Mouse (Mus musculus) liver, adult 2 months (tissue): Measurements from ENCODE around the gene Mboat2. TPM values are rescaled to one million over a fixed set of nuclear protein-coding genes. Genes with fewer than 3 reads are reported as not detected.

Source experiments
- DNase-seq: peaks from one replicate; pipeline ENCODE4 v3.0.0-alpha.2; 2011; ENCODE audit warnings: low read depth, low spot score; ENCODE audit errors: extremely low read depth
- H3K27ac ChIP-seq: fragments of 200-500 bp; replicated peaks from 2 replicates; pipeline ENCODE4 v1.5.1; 2012; ENCODE audit warnings: low read depth, mild to moderate bottlenecking, control low read depth, inconsistent platforms, low read length; ENCODE audit not compliant: insufficient read depth
- H3K27me3 ChIP-seq: fragments of 200-500 bp; 2 replicates; pipeline ENCODE4 v1.6.1; 2012; ENCODE audit warnings: mild to moderate bottlenecking, moderate library complexity, low read length, inconsistent platforms; ENCODE audit not compliant: control insufficient read depth, insufficient read depth
- H3K36me3 ChIP-seq: fragments of 200-500 bp; 2 replicates; pipeline ENCODE4 v1.6.1; 2012; ENCODE audit warnings: low read length, inconsistent platforms; ENCODE audit not compliant: control insufficient read depth, insufficient read depth
- H3K4me1 ChIP-seq: fragments of 200-500 bp; 2 replicates; pipeline ENCODE4 v1.6.1; 2011; ENCODE audit warnings: low read length; ENCODE audit not compliant: control insufficient read depth, insufficient read depth
- H3K4me3 ChIP-seq: fragments of 200-500 bp; 2 replicates; pipeline ENCODE4 v1.5.1; 2011; ENCODE audit warnings: low read depth, mild to moderate bottlenecking, control low read depth, low read length, moderate library complexity; ENCODE audit not compliant: insufficient read depth
- H3K79me2 ChIP-seq: fragments of 200-500 bp; 2 replicates; pipeline ENCODE4 v1.6.1; 2012; ENCODE audit warnings: inconsistent platforms, mild to moderate bottlenecking, low read length, moderate library complexity; ENCODE audit not compliant: control insufficient read depth, insufficient read depth
- H3K9ac ChIP-seq: fragments of 200-500 bp; 2 replicates; pipeline ENCODE4 v1.6.1; 2012; ENCODE audit warnings: low read depth, mild to moderate bottlenecking, control low read depth, inconsistent platforms, low read length
- CTCF ChIP-seq: fragments of 200-500 bp; IDR thresholded peaks from 2 replicates; pipeline ENCODE4 v1.5.1; 2011; ENCODE audit warnings: low read depth, low read length, control low read depth
- POLR2A ChIP-seq: fragments of 200-500 bp; IDR thresholded peaks from 2 replicates; pipeline ENCODE4 v1.6.1; 2011; ENCODE audit warnings: low read length, control low read depth; ENCODE audit not compliant: insufficient read depth; ENCODE audit errors: extremely low read depth
- WGBS: fragments of 180-500 bp; shearing (Covaris S2); methylation state at CpG from one replicate; pipeline ENCODE4 v1.1.7; 2018; 5-methylcytosine and 5-hydroxymethylcytosine counted together
- polyA plus RNA-seq: library from polyadenylated mRNA; depleted of rRNA; stranded (reverse); fragments of >200 nt; gene quantifications from 2 replicates; pipeline ENCODE4 v1.2.3, GENCODE M21; 2012
- total RNA-seq: library from RNA; depleted of rRNA; stranded (reverse); fragments of >200 nt; gene quantifications from 2 replicates; pipeline ENCODE4 v1.2.3, GENCODE M21; 2014

The Mboat2 gene
- total and polyA plus RNA-seq, 2 experiments = 0.18 TPM; not detected in 1

DNA sequence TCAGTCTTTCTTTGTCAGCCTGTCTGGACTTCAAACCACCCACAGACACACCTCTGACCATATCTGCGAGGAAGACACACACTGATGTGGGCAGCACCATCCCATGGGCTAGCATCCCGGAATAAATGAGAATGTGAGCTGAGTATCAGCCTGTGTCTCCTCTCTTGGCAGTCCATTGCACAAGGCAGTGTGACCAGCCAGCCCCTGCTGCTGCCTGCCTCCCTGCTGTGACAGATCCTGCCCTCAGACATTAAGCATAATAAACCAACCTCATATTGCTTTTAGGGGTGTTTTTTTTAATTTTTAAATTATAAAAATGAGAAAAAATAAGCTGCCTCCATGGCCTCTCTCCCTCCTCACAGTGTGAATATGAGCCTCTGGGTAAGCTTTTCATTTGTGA is 135.4 kb downstream of the Mboat2 start:
- no peaks in the 10 kb centered on the region for H3K27me3 ChIP-seq
- H3K9ac ChIP-seq = no peak overlapping the region
- 79% methylated on average over 2 of the region's 2 CpGs for WGBS
- H3K79me2 ChIP-seq = no peaks in the 10 kb centered on the region
- TF ChIP-seq POLR2A (no peak), CTCF (no peak)
- H3K4me3 ChIP-seq = no peak overlapping the region
- DNase-seq = no peak
- H3K4me1 ChIP-seq = no peaks in the 10 kb centered on the region
- no peak overlapping the region for H3K27ac ChIP-seq
- no peaks in the 10 kb centered on the region for H3K36me3 ChIP-seq

DNA sequence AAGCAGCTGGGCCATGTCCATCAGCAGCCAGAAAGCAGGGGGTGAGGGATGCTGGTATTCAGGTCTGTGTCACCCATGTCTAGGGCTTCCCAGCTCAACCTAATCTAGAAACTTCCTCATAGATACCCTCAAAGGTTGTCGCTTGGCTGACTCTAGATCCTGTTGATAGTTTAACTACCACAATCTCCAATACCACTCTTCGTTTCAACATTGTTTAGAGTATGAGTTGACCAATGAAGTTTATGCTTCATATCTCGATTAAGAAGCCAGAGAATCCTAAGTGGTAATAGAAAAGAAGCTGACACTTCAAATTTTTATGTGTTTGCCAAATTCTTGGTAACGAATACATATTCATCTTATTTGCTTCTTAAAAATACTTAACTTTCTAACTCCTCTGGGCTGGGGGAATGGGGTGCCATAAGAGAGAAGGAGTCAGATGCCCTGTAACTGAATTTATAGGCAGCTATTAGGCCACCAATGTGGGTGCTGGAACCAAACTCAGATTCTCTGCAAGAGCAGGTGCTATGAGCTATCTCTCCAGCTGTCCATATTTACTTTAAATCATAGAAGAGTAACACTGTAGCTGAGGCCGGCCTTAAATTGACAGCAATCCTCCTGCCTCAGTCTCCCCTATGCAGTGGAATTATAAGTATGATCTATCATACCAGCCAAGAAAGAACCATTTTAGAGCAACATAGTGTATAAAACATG is 141.0 kb downstream of the Mboat2 start:
- H3K79me2 ChIP-seq = peaks cover 4% of the 10 kb centered on the region; the same call in 1 of the 2 replicates
- H3K4me1 ChIP-seq = no peaks in the 10 kb centered on the region
- DNase-seq = no peak
- H3K9ac ChIP-seq = no peak overlapping the region
- TF ChIP-seq POLR2A (no peak), CTCF (no peak)
- no peak overlapping the region for H3K27ac ChIP-seq
- 86% methylated on average over 5 of the region's 5 CpGs for WGBS
- no peaks in the 10 kb centered on the region for H3K27me3 ChIP-seq
- H3K4me3 ChIP-seq = no peak overlapping the region
- H3K36me3 ChIP-seq = no peaks in the 10 kb centered on the region

DNA sequence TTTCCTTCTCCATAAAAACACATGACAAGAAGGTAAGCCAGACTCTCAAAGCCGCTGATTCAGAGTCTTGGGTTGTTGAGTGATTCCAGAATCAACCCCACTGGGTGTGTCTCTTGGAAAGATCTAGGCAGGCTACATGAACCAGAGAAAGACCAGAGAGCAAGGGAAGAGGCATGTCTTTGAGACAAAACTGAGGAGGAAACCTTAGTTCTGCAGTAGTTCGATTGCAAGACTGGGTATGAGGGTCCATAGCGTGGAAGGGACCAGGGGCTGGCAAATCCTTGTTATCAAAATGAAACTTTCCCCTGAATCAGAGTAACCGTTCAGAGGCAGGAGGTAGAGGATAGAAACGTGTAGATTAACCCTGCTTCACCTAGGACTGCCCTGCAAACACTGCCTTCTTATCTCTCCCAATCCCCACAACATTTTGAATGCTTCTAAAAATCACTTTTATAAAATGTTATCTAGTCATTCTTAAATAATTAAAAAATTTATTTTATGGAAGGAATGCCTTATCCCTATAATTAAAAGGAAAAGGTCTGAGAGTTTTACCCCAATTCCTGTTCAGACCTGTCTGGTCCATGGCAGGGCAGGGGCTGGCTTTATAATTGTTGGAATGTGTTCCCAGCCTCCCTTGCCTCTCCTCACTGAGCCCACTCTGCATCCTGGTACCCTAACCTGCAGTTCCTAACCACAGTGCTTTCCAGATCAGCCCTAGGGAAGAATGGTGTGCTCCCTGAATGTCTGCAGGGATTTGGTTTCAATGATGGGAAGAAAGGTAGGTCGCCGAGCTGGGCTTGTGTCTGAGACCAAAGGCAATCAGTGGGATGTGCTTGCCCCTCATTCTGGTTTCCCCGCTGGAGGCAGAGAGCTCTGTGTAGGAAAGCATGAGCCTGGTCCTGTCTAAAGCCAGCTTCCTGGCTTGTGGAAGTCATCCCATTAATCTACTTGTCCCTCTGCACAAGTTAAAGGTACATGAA is 142.0 kb downstream of the Mboat2 start:
- Histone ChIP-seq H3K79me2 (peaks cover 11% of the 10 kb centered on the region; the same call in 1 of the 2 replicates), H3K4me3 (no peak overlapping the region), H3K27ac (no peak overlapping the region), H3K4me1 (no peaks in the 10 kb centered on the region), H3K27me3 (no peaks in the 10 kb centered on the region), H3K9ac (no peak overlapping the region), H3K36me3 (no peaks in the 10 kb centered on the region)
- DNase-seq = no peak
- TF ChIP-seq POLR2A (no peak), CTCF (no peak)
- 81% methylated on average over 8 of the region's 8 CpGs for WGBS

DNA sequence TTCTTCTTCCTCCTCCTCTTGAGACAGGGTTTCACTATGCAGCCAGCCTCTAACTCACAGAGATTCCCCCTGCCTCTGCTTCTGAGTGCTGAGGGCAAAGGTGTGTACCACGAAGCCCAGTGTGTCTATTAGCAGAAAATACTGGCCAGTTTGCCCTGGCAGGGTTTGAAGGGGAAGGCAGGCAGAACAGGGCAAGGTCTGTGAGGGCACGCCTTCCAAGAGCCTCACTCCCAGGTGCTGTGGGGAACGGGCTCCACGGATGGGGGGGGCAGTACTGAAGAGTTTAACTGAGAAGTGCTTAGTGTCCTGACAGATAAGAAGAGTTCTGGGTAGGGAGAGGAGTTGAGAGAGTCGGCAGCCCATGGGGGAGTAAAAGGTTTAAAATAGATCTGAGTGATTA is 142.9 kb downstream of the Mboat2 start:
- no peak for TF ChIP-seq POLR2A
- TF ChIP-seq CTCF = no peak
- 65% methylated on average over 5 of the region's 5 CpGs for WGBS
- no peak overlapping the region for H3K9ac ChIP-seq
- H3K79me2 ChIP-seq = peaks cover 11% of the 10 kb centered on the region; the same call in 1 of the 2 replicates
- H3K27ac ChIP-seq = no peak overlapping the region
- no peaks in the 10 kb centered on the region for H3K4me1 ChIP-seq
- H3K27me3 ChIP-seq = no peaks in the 10 kb centered on the region
- H3K36me3 ChIP-seq = no peaks in the 10 kb centered on the region
- no peak for DNase-seq
- no peak overlapping the region for H3K4me3 ChIP-seq

DNA sequence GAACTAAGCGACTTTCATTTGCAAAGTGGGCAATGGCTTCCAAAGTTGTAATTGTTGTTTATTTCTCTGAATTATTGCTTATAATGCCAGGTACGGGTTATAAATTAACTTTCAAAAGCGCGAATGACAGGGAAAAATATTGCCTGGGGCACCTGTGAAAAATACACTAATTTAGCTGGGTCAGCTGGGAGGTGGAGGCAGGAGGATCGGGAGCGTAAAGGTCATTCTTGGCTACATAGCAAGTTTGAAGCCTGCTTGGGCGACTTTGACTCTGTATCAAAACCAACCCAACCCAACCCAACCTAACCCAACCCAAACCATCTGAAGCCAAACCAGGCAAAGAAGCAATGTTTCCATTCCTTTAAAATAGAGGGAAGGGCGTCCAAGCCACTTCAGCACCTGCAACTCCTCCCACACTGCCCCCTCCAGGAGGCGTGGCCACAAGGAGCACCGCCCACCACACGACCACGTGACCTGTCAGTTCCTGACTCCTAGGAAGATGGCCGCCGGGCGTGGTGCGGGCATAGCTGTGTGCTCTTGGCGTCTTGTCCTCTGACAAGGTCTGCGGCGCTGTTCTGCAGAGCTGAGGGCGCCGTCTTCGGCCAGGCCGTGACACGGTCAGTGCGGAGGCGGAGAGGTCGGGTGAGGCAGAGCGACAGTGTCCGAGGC is 143.9 kb downstream of the Mboat2 start, which contains the start of gene Kidins220:
Kidins220 (plus strand) TSS at position 480 of the 669 bp plus-strand sequence.
- peak within 1 kb of the TSS; percentile 54 for H3K27ac ChIP-seq
- H3K4me3 ChIP-seq = peak within 1 kb of the TSS; percentile 74
- H3K4me1 ChIP-seq = no peaks in the 10 kb centered on the region
- WGBS = 8% methylated on average over 29 of the region's 29 CpGs
- H3K79me2 ChIP-seq = peaks cover 11% of the 10 kb centered on the region; the same call in 1 of the 2 replicates
- peak within 1 kb of the TSS; percentile 89 for H3K9ac ChIP-seq
- TF ChIP-seq POLR2A (peak; percentile 79), CTCF (no peak)
- peak; percentile 79 for DNase-seq
- H3K27me3 ChIP-seq = no peaks in the 10 kb centered on the region
- no peaks in the 10 kb centered on the region for H3K36me3 ChIP-seq
